ENCODE assay signal across 12 mouse cellular contexts in the genomic region with DNA sequence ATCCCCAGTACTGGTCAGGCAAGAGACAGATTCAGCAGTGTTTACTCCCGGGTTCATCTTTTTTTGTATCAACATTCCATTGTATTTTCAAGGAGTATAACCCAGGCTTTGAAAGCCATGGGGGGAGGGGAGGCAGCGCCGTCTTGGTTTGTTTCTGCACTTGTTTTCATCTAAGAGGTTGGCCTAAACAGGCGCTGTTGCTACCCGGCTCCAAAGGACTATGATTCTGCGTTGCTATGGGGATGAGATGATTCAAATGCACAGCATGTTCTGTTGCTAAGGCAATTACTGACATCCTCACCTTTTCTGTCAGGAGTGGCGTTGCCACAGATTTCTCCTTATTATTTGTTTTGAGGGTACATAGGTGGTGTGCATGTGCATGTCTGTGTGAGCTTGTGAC. TPM values are rescaled to one million over a fixed set of nuclear protein-coding genes. Genes with fewer than 3 reads are reported as not detected.
A peak's percentile ranks its signal among the peaks of the same experiment; 100 is the strongest.
DNase-seq lines count a peak whose midpoint lies in the region; ATAC-seq lines count a peak whose summit lies in the region.
"Had no signal": no experiment of that assay in that cellular context is flagged by ENCODE, and none has a peak within 500 bp of the region (broad histone marks: within the 10 kb centered on the region; RNA-seq: fewer than 3 reads in every experiment).

No protein-coding gene starts in this region.

- 0 out of 2 replicates have a peak overlapping the region, but pooled peaks have one; percentile 5 for H3K27ac ChIP-seq in forebrain, embryonic 10.5 days
- H3K27ac ChIP-seq in kidney, embryonic 16.5 days (ENCODE audit: low read length): no peak overlapping the region
- H3K27ac ChIP-seq: heart, embryonic 10.5 days; kidney, postnatal 0 days had no signal

- H3K9ac ChIP-seq in kidney, embryonic 16.5 days (replicated peaks; ENCODE audit: low read length): no peak overlapping the region

- H3K4me1 ChIP-seq in forebrain, embryonic 10.5 days: peaks cover 10% of the 10 kb centered on the region
- H3K4me1 ChIP-seq in kidney, embryonic 16.5 days (ENCODE audit: insufficient read depth, low read length): no peaks in the 10 kb centered on the region
- H3K4me1 ChIP-seq: heart, embryonic 10.5 days had no signal

- no peak overlapping the region for H3K4me2 ChIP-seq in kidney, embryonic 16.5 days (replicated peaks; ENCODE audit: low read depth, low read length)

- H3K4me3 ChIP-seq in forebrain, embryonic 10.5 days: no peak overlapping the region
- H3K4me3 ChIP-seq in kidney, embryonic 16.5 days (ENCODE audit: low read length): no peak overlapping the region
- H3K4me3 ChIP-seq: heart, embryonic 10.5 days had no signal

- DNase-seq in forebrain, embryonic 10.5 days (ENCODE audit: extremely low spot score, low spot score): peak; percentile 20
- peak; percentile 25 to 26 for DNase-seq in frontal cortex, postnatal 14 days (ENCODE audit: low spot score in 2 of 2)
- DNase-seq in layer of hippocampus, postnatal 25 days (ENCODE audit: extremely low spot score in 1 of 2, low spot score in 1 of 2): peak; percentile 16 to 37
- peak; percentile 46 for DNase-seq in right cerebral cortex, adult 18-20 months
- no peak for DNase-seq in kidney, adult 8-10 months
- DNase-seq: thymus, postnatal 36 days had no signal

- 50% methylated on average over 7 of the region's 7 CpGs for WGBS in forebrain, embryonic 10.5 days
- WGBS in kidney, embryonic 16.5 days: 74% methylated on average over 7 of the region's 7 CpGs

- H3K9me3 ChIP-seq in forebrain, embryonic 10.5 days: peaks cover 8% of the 10 kb centered on the region; the same call in 1 of the 2 replicates
- peaks cover 2% of the 10 kb centered on the region; the same call in 1 of the 2 replicates for H3K9me3 ChIP-seq in kidney, embryonic 16.5 days (ENCODE audit: low read length)

- H3K36me3 ChIP-seq in forebrain, embryonic 10.5 days (replicated peaks): no peaks in the 10 kb centered on the region
- H3K36me3 ChIP-seq in kidney, embryonic 16.5 days (ENCODE audit: insufficient read depth, low read length): no peaks in the 10 kb centered on the region
- H3K36me3 ChIP-seq: heart, embryonic 10.5 days had no signal

- H3K27me3 ChIP-seq in forebrain, embryonic 10.5 days (ENCODE audit: poor library complexity, severe bottlenecking): no peaks in the 10 kb centered on the region
- H3K27me3 ChIP-seq in kidney, embryonic 16.5 days (ENCODE audit: insufficient read depth, low read length): no peaks in the 10 kb centered on the region

- no peak for ATAC-seq in kidney, embryonic 16.5 days (ENCODE audit: low FRiP score, low TSS enrichment)
- ATAC-seq in erythroid progenitor cell, adult 5-6 weeks (replicated peaks; ENCODE audit: low FRiP score, poor library complexity, severe bottlenecking): no peak

RNA-seq across cellular contexts. Expression of a gene that starts 12.8 kb away (rescaled TPM):
- polyA plus RNA-seq in forebrain, embryonic 10.5 days (2016; fragmentation: Nextera tagmentation; extraction: Ambion mirVana): 44.4 and 48.0 TPM in 2 replicates
- 10 to 100 TPM; 46.6 to 47.5 TPM for total RNA-seq in layer of hippocampus, postnatal 25 days (2021)
- polyA plus RNA-seq in kidney, embryonic 16.5 days (2015; fragmentation: Nextera tagmentation; extraction: Ambion mirVana): 39.4 and 46.2 TPM in 2 replicates
- total RNA-seq in erythroid progenitor cell, adult 5-6 weeks (2015; ENCODE audit: low replicate concordance): 31.0 and 33.1 TPM in 2 replicates
- 31.1 and 45.7 TPM in 2 replicates for total RNA-seq in erythroid progenitor cell, adult 5-6 weeks (2017; ENCODE audit: low replicate concordance)

RNA-seq across cellular contexts. Expression of a gene that starts 21.8 kb away (rescaled TPM):
- 0.02 TPM in 1 of 2 replicates, not detected in the other for polyA plus RNA-seq in forebrain, embryonic 10.5 days (2016; fragmentation: Nextera tagmentation; extraction: Ambion mirVana)
- under 1 TPM; 0.10 to 0.21 TPM for total RNA-seq in layer of hippocampus, postnatal 25 days (2021)
- polyA plus RNA-seq in kidney, embryonic 16.5 days (2015; fragmentation: Nextera tagmentation; extraction: Ambion mirVana): not detected in 2 replicates
- not detected in 2 replicates for total RNA-seq in erythroid progenitor cell, adult 5-6 weeks (2015; ENCODE audit: low replicate concordance)
- total RNA-seq in erythroid progenitor cell, adult 5-6 weeks (2017; ENCODE audit: low replicate concordance): not detected in 2 replicates
- polyA plus RNA-seq: embryonic facial prominence, embryonic 14.5 days; kidney, postnatal 0 days; lung, embryonic 16.5 days had no signal

RNA-seq across cellular contexts. Expression of a gene that starts 55.0 kb away (rescaled TPM):
- 14.4 and 15.6 TPM in 2 replicates for polyA plus RNA-seq in forebrain, embryonic 10.5 days (2016; fragmentation: Nextera tagmentation; extraction: Ambion mirVana)
- total RNA-seq in layer of hippocampus, postnatal 25 days (2021): 10 to 100 TPM; 12.8 to 15.2 TPM
- polyA plus RNA-seq in kidney, embryonic 16.5 days (2015; fragmentation: Nextera tagmentation; extraction: Ambion mirVana): 11.6 and 14.4 TPM in 2 replicates
- total RNA-seq in erythroid progenitor cell, adult 5-6 weeks (2015; ENCODE audit: low replicate concordance): 1.4 and 3.4 TPM in 2 replicates
- 0.39 and 1.4 TPM in 2 replicates for total RNA-seq in erythroid progenitor cell, adult 5-6 weeks (2017; ENCODE audit: low replicate concordance)

RNA-seq across cellular contexts. Expression of a gene that starts 55.2 kb away (rescaled TPM):
- polyA plus RNA-seq in forebrain, embryonic 10.5 days (2016; fragmentation: Nextera tagmentation; extraction: Ambion mirVana): not detected in 2 replicates
- total RNA-seq in layer of hippocampus, postnatal 25 days (2021): not detected
- polyA plus RNA-seq in kidney, embryonic 16.5 days (2015; fragmentation: Nextera tagmentation; extraction: Ambion mirVana): not detected in 2 replicates
- total RNA-seq in erythroid progenitor cell, adult 5-6 weeks (2015; ENCODE audit: low replicate concordance): not detected in 2 replicates
- not detected in 2 replicates for total RNA-seq in erythroid progenitor cell, adult 5-6 weeks (2017; ENCODE audit: low replicate concordance)
- polyA plus RNA-seq: embryonic facial prominence, embryonic 14.5 days; heart, embryonic 10.5 days; kidney, postnatal 0 days had no signal

Comparison
In these comparisons a context has a peak if more than half of its experiments do, and no peak if none do; other contexts are left out.
1. DNase-seq: peak in forebrain, embryonic 10.5 days (single experiment), frontal cortex, postnatal 14 days (2 of 2), layer of hippocampus, postnatal 25 days (2 of 2) and right cerebral cortex, adult 18-20 months (single experiment); none in kidney, adult 8-10 months (0 of 2).